Mouse (Mus musculus): ENCODE data around the gene Itm2a. TPM values are rescaled to one million over a fixed set of nuclear protein-coding genes. Genes with fewer than 3 reads are reported as not detected.

Itm2a gene
- polyA plus RNA-seq (2015; fragmentation: Nextera tagmentation; extraction: Ambion mirVana) = 223 and 263 TPM in 2 replicates

DNA sequence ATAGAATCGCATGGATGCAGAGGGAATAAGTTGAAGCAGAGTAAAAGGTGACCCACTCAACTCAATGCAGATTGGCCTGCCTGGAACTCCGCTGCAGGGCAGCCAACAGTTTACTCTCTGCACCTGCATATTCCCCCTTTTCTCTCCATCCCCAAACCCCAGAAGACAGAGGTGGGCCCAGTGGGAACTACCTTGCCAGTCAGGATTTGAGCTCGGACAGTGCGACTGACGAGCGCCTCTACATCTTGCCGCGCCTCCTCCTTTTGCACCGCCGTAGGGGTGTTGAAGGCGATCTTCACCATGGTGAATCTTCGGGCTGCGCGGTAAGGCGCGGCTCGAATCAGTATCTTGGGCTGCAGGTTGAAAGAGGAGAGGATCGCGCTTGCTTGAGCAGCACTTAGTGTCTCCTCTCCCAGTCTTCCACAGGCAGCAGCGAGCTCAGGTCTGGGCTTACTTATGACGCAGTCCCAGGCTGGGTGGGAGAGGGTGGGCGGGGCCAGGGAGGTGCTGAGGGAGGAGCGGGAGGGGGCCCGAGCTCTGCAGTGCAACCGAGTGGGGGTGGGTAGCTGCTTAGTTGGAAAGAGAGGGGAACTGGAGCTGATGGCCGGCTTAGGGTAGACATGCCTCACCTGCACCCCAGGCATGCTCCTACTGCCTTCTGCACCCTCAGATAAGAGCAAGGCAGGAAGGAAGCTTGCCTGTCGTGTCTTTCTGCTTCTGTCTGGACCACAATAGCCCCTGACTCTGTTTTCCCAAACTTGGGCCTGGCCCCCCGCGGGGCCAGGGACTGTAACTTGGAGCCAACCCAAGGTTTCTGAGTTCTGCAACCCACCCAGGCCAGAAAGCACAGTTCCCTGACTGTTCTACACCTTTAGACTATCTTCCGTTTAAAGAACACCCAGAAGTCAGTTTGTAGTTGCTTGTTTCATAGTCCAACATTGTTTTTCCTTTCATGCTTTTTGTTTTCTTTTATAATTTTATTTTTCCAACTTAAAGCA, at the start of gene Itm2a:
Gene Itm2a (minus strand): TSS at position 462 of the 998 bp plus-strand sequence.
- Histone ChIP-seq H3K4me2 (peak within 1 kb of the TSS; percentile 64), H3K9me3 (replicated peaks) (no peaks in the 10 kb centered on the region), H3K36me3 (no peaks in the 10 kb centered on the region), H3K4me1 (replicated peaks) (no peaks in the 10 kb centered on the region), H3K4me3 (replicated peaks) (peak within 1 kb of the TSS; percentile 56), H3K27me3 (no peaks in the 10 kb centered on the region), H3K27ac (no peak within 1 kb of the TSS), H3K9ac (peak within 1 kb of the TSS; percentile 51)
- DNase-seq (no peak), ATAC-seq (ENCODE audit: low read depth) (peak; percentile 88)
- WGBS (ENCODE audit: insufficient replicate concordance) = 10% methylated on average over 30 of the region's 30 CpGs

GRCm38 (mm10) chrX:107435887-107436286, 32.7 kb upstream of the Itm2a start:
- no peaks in the 10 kb centered on the region for H3K4me1 ChIP-seq (replicated peaks)
- no peaks in the 10 kb centered on the region for H3K9me3 ChIP-seq (replicated peaks)
- no peak overlapping the region for H3K27ac ChIP-seq
- 2% methylated on average over 2 of the region's 2 CpGs for WGBS (ENCODE audit: insufficient replicate concordance)
- no peaks in the 10 kb centered on the region for H3K36me3 ChIP-seq
- ATAC-seq (ENCODE audit: low read depth) = no peak
- no peaks in the 10 kb centered on the region for H3K27me3 ChIP-seq
- H3K4me3 ChIP-seq (replicated peaks) = no peak overlapping the region
- no peak overlapping the region for H3K4me2 ChIP-seq
- no peak for DNase-seq
- H3K9ac ChIP-seq = no peak overlapping the region

- ATAC-seq (ENCODE audit: low read depth) = no peak
- Histone ChIP-seq H3K4me2 (no peak overlapping the region), H3K27me3 (no peaks in the 10 kb centered on the region), H3K4me1 (replicated peaks) (no peaks in the 10 kb centered on the region), H3K4me3 (replicated peaks) (no peak overlapping the region), H3K9me3 (replicated peaks) (no peaks in the 10 kb centered on the region), H3K9ac (no peak overlapping the region), H3K36me3 (no peaks in the 10 kb centered on the region), H3K27ac (no peak overlapping the region)
- WGBS (ENCODE audit: insufficient replicate concordance) = 61% methylated on average over 2 of the region's 2 CpGs
- DNase-seq = no peak
These were observed 18.1 kb upstream of the Itm2a start for GRCm38 (mm10) chrX:107421304-107421703.

- Histone ChIP-seq H3K4me3 (replicated peaks) (no peak overlapping the region), H3K4me1 (replicated peaks) (no peaks in the 10 kb centered on the region), H3K9ac (no peak overlapping the region), H3K4me2 (no peak overlapping the region), H3K27ac (no peak overlapping the region), H3K36me3 (no peaks in the 10 kb centered on the region), H3K9me3 (replicated peaks) (no peaks in the 10 kb centered on the region), H3K27me3 (no peaks in the 10 kb centered on the region)
- no peak for DNase-seq
- no peak for ATAC-seq (ENCODE audit: low read depth)
- 56% methylated on average over 3 of the region's 3 CpGs for WGBS (ENCODE audit: insufficient replicate concordance)
These were observed 14.2 kb upstream of the Itm2a start for GRCm38 (mm10) chrX:107417345-107417744.

DNA sequence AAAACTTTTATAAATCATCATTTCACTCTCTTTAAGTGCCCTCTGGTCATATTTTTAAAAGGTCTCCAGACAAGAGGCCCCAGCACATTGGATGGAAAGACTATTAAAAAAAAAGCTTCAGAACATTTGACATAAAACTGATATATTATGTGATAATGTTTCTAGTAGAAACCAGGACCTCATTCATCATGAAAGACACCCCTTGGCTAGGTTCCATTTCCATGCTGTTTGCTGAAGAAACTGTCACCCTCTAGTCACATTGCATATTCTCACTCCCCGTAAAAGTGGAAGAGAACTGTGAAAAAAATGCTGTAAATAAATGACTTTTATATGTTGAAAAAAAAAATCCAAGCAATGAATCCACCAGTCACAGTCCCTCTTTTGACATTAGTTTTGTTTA, 12.8 kb upstream of the Itm2a start:
- no peak for ATAC-seq (ENCODE audit: low read depth)
- no peaks in the 10 kb centered on the region for H3K27me3 ChIP-seq
- DNase-seq = no peak
- no peak overlapping the region for H3K4me2 ChIP-seq
- no peaks in the 10 kb centered on the region for H3K4me1 ChIP-seq (replicated peaks)
- H3K36me3 ChIP-seq = no peaks in the 10 kb centered on the region
- H3K9ac ChIP-seq = no peak overlapping the region
- H3K9me3 ChIP-seq (replicated peaks) = no peaks in the 10 kb centered on the region
- WGBS (ENCODE audit: insufficient replicate concordance) = 54% methylated on average over 1 of the region's 1 CpGs
- H3K4me3 ChIP-seq (replicated peaks) = no peak overlapping the region
- no peak overlapping the region for H3K27ac ChIP-seq

DNA sequence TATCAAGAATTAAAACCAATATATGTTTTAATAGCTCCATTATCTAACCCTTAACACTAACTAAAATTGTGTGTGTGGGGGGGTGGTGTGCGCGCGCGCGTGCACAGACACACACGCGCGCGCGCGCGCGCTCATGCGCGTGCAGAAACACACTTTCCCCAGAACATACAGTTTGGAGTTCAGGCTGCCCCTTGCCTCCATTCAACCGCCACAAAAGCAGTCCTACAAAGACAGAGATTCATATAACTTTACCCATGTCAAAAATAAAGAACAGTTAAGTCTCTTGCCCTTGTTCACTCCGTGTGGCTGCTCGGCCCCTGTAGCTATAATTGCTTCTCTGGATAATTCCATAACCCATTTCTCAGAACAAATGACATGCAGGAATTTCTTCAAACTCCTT, 695 bp downstream of the Itm2a start:
- Histone ChIP-seq H3K27ac (no peak overlapping the region), H3K4me3 (replicated peaks) (peak overlapping the region; percentile 56), H3K4me1 (replicated peaks) (no peaks in the 10 kb centered on the region), H3K36me3 (no peaks in the 10 kb centered on the region), H3K9me3 (replicated peaks) (no peaks in the 10 kb centered on the region), H3K27me3 (no peaks in the 10 kb centered on the region), H3K4me2 (peak overlapping the region; percentile 64), H3K9ac (peak overlapping the region; percentile 51)
- no peak for ATAC-seq (ENCODE audit: low read depth)
- no peak for DNase-seq
- 23% methylated on average over 18 of the region's 18 CpGs for WGBS (ENCODE audit: insufficient replicate concordance)

DNA sequence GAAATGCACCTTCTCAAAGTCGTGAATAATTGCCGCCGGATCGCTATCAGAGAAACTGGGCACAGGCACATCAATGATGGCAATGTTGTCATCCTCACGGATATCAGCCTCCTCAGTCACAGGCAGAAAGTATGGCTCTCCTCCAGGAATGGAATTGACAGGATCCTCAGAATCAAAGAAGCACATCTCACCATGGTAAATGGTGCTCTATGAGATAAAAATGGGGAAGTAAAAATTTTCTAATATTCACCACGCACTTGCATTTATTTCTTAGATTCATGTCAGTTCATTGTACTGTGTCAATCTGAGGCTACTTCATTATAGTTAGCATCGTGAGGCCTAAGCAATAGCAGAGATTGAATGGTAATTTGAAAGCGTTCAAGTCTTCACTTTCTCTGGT, 4.1 kb downstream of the Itm2a start:
- ATAC-seq (ENCODE audit: low read depth) = no peak
- WGBS (ENCODE audit: insufficient replicate concordance) = 70% methylated on average over 8 of the region's 8 CpGs
- H3K9ac ChIP-seq = no peak overlapping the region

DNA sequence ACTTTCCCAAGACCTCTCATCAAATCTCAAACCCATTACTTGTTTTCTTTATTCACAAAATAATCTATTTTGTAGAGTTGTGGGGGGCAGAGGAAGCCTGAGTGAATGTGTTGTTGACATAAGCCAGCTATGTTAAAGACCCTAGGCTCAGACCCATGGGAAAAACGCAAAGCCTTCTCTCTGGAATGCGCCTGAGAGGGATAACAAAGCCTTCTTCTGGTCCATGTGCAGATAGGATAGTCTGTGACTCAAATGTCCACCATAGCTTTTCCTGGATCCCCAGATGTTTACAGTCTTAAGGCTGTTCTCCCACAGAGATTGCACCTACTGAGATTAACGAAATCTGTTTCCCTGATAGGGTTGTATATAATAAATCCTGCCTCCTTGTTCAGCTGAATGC, 9.9 kb downstream of the Itm2a start:
- no peak overlapping the region for H3K4me3 ChIP-seq (replicated peaks)
- no peak for DNase-seq
- no peak for ATAC-seq (ENCODE audit: low read depth)
- no peaks in the 10 kb centered on the region for H3K36me3 ChIP-seq
- H3K27me3 ChIP-seq = no peaks in the 10 kb centered on the region
- H3K9me3 ChIP-seq (replicated peaks) = no peaks in the 10 kb centered on the region
- no peak overlapping the region for H3K27ac ChIP-seq
- no peak overlapping the region for H3K9ac ChIP-seq
- H3K4me1 ChIP-seq (replicated peaks) = no peaks in the 10 kb centered on the region
- no peak overlapping the region for H3K4me2 ChIP-seq
- 34% methylated on average over 3 of the region's 3 CpGs for WGBS (ENCODE audit: insufficient replicate concordance)

More for the DNA sequence above, 4.1 kb downstream of the Itm2a start:
- Histone ChIP-seq H3K27me3 (no peaks in the 10 kb centered on the region), H3K36me3 (no peaks in the 10 kb centered on the region), H3K4me3 (replicated peaks) (no peak overlapping the region), H3K4me1 (replicated peaks) (no peaks in the 10 kb centered on the region), H3K27ac (no peak overlapping the region), H3K4me2 (no peak overlapping the region), H3K9me3 (replicated peaks) (no peaks in the 10 kb centered on the region)
- no peak for DNase-seq

DNA sequence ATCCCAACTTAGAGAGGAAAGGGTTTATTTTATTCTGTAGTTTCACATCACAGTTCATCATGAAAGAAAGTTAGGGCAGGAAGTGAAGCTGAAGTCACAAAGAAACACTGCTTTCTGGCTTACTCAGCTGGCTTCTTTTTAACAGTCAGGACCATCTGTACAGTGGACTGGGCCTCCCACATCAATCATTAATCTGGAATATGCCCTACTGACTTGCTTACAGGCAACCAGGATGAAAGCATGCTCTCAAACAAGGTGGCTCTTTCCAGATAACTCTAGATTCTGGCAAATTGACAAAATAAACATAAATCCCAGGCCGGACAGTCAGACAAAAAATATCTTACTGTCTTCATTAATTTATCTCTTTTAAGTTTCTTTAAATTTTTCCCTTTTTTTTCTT, 27.8 kb downstream of the Itm2a start:
- no peak for DNase-seq
- H3K27me3 ChIP-seq = no peaks in the 10 kb centered on the region
- no peaks in the 10 kb centered on the region for H3K4me1 ChIP-seq (replicated peaks)
- no peaks in the 10 kb centered on the region for H3K9me3 ChIP-seq (replicated peaks)
- H3K9ac ChIP-seq = no peak overlapping the region
- H3K27ac ChIP-seq = no peak overlapping the region
- 34% methylated on average over 1 of the region's 1 CpGs for WGBS (ENCODE audit: insufficient replicate concordance)
- H3K4me2 ChIP-seq = no peak overlapping the region
- ATAC-seq (ENCODE audit: low read depth) = peak; percentile 47; the same call in 1 of the 2 replicates
- no peaks in the 10 kb centered on the region for H3K36me3 ChIP-seq
- H3K4me3 ChIP-seq (replicated peaks) = no peak overlapping the region

Other genes with a start within 250 kb of the Itm2a start
- gene Gpr174, start 147.5 kb downstream of the Itm2a start, polyA plus RNA-seq (2015; fragmentation: Nextera tagmentation; extraction: Ambion mirVana) = 0.09 and 0.22 TPM in 2 replicates